Mouse (Mus musculus) urinary bladder, adult 2 months (tissue): ENCODE results near the gene Mbnl2. TPM values are rescaled to one million over a fixed set of nuclear protein-coding genes. Genes with fewer than 3 reads are reported as not detected.
A peak's percentile ranks its signal among the peaks of the same experiment; 100 is the strongest.

Experiments used
- DNase-seq: peaks from one replicate; pipeline ENCODE4 v3.0.0; 2022; ENCODE audit warnings: low spot score
- polyA plus RNA-seq: library from polyadenylated mRNA; depleted of rRNA; stranded (reverse); fragments of >200 nt; gene quantifications from 2 replicates; pipeline ENCODE4 v1.2.3, GENCODE M21; 2012

Gene Mbnl2
- polyA plus RNA-seq, 1 experiment: 161 TPM

DNA sequence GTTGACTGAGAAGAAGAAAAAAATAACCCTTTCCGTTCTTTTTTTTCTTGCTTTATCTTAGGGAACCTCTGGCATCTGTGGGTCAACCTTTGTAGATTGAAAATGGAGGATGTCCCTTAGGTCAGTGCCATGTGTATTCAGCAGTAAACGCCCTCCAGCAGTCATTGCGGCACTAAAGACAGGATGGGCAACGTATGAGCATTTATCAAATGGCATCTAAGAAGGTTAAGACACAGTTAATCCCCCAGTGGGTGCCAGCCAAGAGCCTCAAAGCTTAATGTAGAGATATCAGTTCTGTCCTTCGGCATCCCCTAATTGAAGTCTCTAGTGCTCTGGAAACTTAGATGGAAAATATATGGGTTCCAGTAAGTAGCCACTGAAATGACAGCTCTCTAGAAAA is 723 bp upstream of the Mbnl2 start:
- no peak for DNase-seq

DNA sequence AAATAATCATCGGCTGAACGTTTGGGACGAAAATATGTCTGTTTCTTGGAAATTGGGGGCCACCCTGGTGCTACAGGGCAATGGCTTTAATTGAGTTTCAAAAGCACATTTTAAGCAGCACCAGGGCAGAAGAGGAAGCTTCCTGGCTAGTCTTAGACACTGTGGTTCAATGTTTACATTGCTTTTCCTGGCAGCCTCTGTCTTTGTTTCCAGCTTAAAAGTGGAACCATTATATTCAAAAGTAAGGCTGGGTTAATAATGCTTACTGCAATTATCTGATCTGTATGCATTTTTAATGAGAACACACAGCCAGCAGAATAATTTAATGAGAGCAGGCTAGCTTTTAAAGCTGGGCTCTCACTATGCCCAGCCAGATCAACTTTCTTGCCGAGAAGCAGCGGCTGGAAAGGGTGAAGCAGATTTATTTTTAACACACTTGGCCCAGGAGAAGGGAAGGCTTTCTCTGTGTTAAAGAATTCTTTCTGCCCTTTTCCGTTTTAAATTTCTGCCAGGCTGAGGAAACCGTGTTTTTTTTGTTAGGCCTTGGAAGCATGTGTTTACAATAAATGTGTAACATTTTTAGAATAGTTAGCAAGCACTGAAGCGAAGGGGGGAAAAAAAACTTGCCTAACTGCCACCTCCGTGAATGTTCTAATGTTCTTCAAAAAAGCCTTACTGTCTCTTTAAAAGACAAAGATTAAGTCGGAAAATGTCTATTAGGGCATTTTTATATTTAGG is 1.0 kb downstream of the Mbnl2 start:
- DNase-seq: no peak

DNA sequence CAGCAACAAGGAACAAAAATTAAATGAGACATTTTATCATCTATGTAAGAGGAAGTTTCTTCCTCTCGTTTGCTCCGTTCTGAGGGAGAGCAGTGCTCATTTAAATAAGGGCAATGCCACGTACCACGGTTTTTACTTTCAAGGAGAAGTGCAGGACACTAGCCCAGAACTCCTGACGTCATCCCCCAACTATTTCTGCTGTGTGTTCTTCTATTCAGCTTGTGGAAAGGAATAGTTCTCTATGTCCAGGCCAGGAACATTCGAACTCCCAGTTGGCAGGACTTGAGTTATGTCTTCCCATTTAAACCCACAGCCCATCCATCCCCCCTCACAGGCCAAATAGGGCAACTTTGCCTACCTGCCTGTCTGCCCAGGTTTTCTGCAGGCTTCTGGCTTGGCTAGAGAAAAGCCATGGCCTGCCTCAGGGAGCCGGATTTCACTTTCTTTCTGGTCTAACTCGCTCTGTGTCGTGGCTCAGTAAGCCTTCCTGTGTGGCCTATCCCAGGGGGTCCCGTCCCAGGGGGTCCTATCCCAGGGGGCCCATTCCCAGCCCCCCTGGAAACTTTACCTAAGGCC is 1.7 kb downstream of the Mbnl2 start:
- peak; percentile 43 for DNase-seq

DNA sequence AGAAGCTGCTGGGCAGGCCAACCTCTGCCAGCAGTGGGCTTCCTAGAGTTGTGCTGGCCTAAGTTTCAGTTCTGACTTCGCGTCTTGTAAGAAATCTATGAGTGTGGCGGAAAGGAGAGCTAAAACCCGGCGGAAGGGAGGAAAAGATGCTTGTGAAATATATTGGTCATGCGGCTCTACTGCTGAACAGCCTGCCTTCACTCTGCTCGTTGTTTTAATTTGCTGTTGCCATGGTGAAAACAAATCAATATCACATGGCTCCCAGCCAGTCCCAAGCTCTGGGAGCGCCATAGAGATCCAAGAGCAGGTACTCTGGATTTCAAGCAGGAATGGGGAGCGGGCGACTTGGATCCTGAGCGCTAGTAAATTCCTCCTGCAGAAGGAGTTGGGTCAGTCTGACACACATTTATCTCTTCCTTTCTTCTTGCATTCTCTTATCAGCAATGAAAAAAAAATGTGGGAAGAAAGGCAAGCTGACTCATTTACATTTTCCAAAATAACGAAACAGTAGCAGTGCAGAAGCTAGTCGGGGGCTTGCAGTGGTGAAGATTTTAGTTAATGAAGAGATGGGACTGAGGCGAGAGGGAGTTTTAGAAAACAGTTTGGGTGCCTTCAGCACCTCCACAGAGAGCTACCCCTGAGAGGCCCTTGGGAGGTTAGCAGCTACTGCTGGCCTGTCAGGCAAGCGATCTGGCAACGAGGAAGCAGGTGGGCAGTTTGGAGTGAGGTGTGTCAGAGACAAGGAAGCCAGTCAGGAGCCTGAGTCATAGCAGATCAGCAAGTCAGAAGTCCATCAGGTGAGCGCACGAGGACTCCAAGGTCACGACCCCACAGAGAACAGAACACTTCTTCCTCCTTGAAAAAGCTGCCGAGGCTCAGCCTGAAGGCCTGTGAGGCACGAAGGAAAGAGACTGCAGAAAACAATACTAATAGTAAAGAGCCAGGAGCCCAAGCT is 3.1 kb downstream of the Mbnl2 start:
- DNase-seq: peak; percentile 53

DNA sequence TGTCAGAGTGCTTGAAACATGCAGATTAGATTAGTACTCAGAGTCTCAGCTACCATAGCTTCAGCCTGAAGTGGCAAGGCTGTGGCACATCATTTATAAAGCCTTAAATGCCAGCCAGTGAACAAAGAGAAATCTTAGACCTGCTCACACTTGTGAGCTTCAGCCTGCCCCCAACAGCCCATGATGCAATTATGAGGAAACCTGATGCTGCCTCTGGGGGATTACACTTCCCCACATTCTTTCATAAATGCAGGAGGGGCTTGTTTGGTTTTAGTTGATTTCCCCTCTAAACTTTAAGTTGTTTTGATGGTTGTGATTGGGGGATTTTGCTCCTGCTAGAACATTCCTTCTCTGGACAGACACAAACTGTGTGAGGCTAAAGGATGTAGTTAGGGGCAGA is 4.7 kb downstream of the Mbnl2 start:
- no peak for DNase-seq

DNA sequence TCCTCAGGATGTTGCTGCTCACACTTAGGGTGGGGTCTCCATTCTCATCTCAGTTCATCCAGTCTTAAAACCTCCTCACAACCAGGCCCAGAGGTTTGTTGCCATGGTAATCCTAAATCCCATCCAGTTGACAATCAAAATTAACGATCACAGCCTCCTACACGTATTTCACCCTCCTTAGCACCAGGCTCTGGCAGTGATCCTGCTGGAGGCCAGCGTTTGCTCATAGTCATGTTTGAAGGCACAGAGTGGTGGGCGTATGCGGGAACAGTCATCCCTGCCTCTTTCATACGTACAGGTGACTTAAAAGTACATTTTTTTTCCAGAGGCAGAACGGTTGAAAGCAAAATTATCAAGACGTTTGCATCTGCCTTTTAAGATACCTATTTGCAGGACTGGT is 8.3 kb downstream of the Mbnl2 start:
- no peak for DNase-seq

DNA sequence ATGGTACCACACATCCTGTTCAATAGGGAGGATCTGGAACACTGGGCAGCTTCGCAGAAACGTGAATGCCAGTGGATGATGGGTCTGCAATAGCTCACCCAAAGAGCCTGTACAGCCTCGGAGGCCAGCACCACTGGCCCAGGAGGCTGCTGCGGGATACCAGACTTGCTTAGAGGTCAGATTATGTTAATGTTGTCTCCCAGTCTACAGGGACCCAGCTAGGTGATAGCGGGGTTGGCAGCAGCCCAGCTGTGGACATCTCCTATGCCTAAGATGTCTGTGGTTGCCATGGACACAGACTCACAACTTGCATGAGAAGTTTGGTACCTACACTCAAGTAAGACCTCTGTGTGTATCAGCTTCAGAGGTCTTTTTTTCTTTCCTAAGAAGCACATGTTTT is 9.0 kb downstream of the Mbnl2 start:
- no peak for DNase-seq

DNA sequence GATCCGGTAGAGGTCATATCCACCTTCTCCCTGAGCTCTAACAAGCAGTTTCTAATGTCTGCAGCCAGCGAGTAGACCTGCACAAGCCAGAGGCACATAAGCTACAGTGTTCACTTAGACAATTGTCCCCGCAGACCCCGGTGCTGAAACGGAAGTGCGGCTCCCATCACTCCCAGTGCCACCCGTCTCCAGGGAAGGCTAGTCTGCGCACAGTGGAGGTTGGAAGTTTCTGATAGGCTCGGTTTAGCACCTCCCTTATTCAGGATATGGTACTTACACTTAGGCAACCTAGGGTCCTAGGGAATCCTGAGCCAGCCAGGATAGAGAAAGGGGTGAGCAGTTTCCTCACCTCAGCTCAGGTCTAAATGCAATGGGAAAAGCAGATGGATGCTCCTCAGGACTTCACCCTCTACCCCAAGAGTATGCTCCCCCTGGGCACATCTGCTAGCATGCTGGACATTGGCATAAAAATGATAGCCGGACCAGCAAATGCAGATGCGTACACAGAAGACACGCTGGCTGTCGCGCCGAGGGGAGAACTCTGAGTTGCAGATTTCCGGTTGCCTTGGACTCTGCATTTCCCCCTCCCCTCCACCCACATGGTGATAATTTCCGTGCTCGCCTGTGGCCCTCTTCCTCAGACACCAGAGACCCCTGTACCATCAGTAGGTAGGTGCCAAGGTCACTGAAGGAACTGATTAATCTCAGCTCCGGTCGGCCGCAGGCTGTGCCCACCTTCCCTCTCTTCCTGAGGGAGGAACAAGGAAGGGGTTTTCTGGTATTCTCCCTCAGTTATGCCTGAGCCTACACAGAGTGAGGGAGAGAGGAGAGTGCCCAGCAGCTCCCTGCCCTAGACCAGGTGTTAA is 11.9 kb downstream of the Mbnl2 start:
- no peak for DNase-seq

DNA sequence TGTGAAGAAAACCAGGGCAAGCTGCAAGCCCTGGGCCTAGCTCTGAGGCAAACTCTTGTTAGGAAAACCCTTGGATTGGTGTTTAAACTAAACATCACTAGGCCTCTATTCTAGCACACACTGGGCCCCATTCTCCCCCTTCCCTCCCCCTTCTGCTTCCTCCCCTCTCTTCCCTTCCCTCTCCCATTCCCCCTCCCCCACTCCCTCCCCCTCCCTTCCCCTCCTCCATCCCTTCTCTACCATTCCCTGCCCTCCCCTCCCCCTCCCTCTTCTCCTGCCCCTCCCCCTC is 12.5 kb downstream of the Mbnl2 start:
- DNase-seq: no peak

DNA sequence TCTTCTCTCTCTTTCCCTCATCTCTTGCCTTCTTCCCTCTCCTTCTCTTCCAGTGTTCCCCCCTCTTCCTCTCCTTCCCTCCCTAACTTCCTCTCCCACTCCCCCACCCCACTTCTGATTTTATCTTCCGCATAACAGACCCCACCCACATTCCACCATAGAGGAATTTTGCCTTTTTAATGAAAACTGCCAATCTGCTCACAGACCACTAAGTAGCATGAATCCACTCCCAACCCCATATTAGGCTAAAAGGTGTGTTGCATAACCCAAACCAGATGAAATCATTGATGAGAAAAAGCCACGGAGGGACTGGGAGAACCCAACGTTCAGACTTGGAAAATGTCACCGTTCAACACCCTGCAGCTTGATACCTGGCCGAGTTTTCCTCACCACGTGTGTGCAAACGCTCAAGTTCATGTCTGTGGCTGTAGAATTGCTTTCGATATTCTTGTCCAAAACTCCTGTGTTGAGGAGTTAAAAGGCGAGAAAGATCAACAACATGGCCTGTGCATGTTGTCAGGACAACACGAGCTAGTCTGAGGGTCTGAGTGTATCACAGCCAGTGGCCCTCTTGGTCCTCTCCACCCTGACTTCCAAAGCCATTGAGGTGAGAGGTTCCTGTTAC is 13.0 kb downstream of the Mbnl2 start:
- DNase-seq: no peak

DNA sequence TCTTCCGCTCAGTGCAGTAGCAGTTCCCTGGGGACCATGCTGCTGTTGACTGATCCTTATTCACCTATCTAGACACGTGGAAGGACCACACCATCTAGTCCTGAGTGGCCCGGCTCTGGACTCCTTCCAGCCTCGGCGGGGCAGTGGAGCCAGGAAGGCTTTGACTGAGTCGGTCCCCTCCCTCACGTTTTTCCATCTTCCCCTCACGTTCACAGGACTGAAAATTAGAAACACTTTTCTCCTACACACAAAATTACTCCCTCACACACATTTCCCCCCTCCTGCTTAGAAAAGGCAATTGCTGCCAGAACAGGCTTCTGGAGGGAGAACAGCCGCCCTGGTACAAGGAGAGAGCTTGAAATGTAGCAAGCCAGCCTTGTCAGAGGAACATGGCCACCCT is 13.6 kb downstream of the Mbnl2 start:
- no peak for DNase-seq

DNA sequence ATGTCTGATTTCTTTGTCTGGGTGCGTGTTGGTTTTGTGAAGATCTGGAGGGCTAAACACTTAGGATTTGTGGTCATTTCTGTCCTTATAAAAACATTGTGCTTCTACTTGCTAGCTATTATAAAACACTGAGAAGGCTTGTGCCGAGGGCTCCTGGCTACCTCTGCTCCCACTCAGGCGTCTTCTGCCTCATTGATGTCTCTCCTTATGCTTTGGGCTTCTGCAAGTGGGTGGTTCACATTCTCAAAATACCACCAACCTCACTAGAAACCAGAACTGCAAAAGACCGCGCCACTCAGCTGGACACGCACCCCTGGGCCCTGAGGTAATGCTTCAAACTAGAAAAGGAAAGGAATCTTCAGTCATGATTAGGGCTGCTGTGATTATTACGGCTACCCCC is 14.1 kb downstream of the Mbnl2 start:
- no peak for DNase-seq

DNA sequence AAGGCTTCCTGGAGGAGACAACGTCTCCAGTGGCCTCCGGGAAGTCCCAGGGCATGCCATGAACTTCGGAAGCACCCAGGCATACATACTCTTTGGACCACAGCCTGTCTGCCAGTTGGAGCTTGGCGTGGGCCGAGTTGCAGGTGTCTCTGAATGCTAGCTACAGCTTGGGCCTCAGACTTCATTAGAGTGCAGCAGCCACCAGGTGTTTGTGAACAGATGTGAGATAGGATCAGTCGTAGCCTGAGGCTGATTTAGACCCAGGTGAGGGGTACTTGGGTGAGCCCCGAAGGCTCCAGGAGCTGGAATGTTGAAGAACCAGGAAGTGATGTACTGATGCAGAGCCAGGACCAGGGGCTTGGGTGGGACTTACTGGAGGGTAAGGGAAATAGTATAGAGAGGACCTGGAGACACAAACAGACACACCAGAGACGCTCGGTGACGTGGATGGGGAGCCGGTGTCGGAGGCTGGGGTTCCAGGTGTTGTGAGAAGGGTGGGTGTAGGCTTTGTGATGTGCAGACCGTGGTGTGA is 15.8 kb downstream of the Mbnl2 start:
- no peak for DNase-seq

DNA sequence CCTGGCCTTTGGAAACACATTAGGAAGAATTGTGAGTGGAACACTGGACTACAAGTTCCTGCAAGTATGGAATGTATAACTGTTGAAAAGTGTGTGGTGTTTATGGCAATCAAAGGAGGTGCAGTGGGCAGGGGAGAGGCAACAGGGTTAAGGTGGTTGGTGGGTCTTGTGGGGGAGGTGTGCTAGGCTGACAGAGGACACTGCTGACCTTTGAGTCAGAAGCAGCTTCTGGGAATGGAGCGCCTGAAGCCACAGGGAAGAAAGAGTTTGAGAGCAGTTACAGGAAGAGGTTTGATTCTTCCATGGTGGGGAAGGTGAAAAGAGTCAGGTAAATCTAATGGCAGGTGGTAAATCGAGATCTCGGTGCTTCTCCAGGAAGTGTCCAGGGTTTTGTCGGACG is 16.7 kb downstream of the Mbnl2 start:
- DNase-seq: no peak

DNA sequence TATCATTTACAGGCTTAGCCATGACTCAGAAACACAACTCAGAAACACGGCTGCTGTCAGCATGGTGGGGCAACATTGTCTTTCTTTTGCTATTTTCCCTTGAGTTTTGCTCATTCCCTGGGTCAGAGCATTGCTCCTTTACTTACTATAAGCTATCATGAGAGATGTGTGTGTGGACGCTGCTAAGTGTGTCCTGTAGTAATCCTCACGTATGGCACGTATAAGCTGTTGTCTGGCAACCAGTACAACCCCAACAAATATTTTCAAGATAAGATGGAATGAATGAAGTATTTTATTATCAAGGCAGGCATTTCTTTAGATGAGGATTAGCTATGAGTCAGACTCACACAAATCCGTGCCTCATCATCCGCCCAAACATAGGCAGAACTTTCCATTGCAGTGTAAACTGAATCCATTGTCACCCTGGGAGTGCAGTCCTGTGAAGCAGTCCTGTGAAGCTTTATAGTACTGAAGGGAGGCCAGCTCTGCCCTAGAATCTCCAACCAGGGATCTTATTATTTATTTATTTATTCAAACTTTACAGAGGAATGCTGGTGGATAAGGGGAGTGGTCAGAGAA is 17.2 kb downstream of the Mbnl2 start:
- no peak for DNase-seq

DNA sequence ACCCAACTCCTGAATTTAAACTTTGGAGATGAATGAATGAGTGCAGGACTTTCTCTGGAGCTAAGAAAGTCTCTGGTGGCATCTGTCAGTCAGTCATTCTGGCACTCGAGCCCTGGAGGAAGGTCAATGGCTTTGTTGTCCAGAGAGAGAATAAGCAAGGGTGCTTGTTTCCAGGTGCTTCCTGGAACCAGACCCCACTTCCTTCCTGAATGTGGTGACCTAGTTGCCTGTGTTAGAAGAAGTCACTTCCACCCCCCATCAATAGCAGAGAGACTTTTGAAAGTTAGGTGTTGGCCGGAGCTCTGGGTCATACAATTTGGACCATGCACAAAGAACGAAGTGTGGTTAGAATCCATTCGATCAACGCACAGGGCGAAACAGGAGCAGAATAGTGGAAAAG is 19.0 kb downstream of the Mbnl2 start:
- DNase-seq: no peak

DNA sequence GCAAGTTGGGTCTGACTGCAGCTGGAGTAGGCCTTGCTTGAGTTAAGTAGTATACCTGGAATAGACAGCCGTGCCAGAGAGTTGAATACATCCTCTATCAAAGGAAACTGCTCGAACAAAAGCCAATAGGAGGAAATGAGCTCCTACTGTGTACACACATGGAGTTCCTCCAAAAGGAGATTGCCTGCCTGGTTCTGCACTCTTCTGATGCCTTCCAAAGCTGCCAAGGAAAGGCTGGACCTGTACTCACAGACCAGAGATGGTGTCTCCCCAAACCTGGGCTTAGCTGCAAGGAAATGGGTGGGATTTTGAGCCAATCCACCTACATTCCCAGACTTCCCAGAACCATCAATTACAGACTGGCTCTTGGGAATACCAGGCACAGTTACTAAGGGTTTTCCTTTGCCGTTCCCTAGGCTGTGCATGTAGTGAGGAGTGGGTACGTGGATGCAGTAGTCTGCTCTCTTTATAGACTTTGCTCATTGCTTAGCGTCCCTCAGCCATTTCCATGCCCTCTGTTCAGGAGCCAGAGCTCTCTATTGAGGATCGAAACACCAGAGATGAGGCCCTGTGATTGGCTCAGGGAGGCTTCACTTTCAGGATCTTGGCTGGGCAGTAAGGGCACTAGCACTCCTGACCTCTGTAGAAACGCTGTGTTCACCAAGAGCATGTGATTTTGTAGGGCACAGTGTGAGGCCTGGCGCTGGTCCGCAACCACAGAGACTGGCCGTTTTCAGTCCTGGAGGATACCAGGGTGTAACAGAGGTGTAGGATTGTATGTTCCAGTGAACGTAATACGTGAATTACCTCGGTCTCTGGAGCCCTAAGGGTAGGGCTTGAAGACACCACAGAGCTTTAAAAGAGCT is 20.1 kb downstream of the Mbnl2 start:
- no peak for DNase-seq

DNA sequence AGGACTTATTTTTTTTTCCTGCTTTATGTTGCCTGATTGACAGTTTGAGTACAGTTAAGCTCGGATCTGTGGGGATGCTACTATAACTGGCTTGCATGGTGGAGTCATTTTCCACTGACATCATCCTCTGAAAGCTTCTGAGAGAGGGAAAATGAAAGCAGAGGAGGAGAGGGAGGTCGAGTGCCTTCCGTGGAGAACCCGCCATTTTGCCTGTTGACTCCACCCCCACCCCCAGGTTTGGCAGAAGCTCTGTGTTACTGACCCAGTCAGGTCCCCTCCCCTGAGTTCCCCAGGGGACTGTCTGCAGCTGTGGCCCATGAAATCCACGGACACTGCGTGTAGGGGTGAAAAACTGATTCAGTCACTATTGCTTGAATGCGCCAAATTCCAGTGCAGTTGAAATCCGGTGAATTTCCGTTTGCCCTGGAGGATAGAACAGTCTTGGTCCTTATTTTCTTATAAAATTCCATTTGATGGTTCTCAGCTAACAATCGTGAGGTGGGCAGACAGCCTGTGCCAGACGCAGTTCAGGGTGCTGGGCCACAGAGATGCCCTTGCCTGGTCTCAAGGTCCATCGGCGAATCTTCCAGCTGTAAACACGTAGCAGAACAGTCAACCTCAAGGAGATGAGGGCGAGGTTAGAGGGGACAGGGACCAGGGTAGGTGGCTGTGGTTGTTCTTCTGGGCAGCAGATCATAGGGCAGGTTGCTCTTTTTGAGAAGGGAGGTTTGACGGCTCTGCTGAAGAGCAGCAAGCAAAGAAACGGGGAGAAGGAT is 20.9 kb downstream of the Mbnl2 start:
- no peak for DNase-seq

DNA sequence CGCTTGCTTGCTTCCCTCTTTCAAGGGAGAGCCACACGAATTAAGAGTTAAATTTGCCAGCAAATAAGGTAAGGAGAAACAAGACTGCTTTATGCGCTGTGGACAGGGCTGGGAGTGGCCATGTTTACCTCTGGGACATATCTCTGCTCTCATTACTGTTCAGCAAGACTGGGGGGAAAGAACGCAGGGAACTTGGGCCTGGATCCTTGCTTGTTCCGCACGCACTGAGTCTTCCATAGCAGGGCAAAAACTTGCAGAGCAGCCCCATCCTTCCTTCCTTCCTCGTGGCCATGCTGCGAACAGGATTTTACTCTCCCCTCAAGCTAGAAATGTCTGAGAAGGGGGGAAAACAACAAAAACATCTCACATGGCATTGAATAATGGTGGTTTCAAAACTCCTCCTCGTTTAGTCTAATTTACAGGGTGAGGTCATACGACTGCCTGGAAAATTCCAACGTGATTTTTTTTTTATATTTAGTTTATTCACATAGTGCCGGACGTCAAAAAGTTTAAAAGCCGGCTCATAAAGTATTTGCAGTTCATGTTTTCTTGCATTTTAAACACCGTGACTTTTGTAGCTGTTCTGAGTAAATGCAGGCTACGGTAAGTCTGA is 21.8 kb downstream of the Mbnl2 start:
- DNase-seq: no peak
